Comparison of ENCODE assay signal across 12 mouse cellular contexts in the genomic region with DNA sequence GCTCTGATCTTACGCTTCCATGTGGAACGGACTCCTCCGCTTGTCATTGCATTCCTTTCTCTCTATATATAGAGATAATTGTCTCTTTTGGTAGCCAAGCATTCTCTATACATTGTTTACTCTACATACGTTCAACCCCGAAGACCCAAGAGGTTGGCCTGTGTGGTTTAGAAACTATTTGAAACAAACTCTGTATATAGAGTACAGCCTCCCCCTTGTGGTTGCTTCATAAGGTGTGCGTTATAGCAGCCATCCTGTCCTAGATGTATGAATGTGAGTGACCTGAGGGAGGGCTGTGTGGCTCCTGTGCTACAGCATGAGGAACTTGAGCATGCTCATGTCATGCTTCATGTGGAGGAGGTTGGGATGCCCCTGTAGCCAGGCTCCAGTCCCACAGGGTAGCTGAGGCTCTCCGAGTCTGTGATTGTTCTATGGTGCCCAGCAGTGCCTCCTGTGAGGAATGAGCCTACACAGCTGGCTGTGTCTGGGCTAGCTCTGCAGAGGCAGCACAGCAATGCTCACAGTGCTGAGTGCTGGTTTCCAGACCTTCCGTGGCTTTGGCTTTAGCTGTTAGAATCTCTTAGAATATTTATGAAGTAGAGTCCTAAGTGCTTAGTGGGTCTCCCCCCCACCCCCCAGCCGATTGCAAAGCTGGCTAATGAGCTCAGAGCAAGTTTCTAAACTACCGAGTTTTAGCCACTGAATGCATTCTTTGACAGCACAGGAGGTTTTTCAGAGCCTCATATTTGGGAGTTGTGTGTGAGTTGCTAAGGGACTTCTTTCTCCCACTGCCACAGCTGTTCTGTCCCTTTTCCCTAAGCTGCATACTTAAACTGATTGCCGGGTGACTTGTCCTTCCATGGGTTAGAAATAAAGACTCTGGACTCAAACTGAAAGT.
A peak's percentile ranks its signal among the peaks of the same experiment; 100 is the strongest.
DNase-seq lines count a peak whose midpoint lies in the region; ATAC-seq and TF ChIP-seq lines count a peak whose summit lies in the region.
"Had no signal": no experiment of that assay in that cellular context is flagged by ENCODE, and none has a peak within 500 bp of the region (broad histone marks: within the 10 kb centered on the region; RNA-seq: fewer than 3 reads in every experiment).

No protein-coding gene starts in this region.

- peak; percentile 15 for DNase-seq in embryo, embryonic 11 days
- no peak for DNase-seq in embryo, embryonic 9.5 days (ENCODE audit: extremely low spot score)
- peak; percentile 87 for DNase-seq in midbrain, embryonic 11.5 days (ENCODE audit: low spot score, missing footprints)
- no peak for DNase-seq in midbrain, embryonic 10.5 days (ENCODE audit: low spot score)
- peak; percentile 57 for DNase-seq in hindbrain, postnatal 0 days (ENCODE audit: low spot score)
- peak; percentile 42 for DNase-seq in splenic B cell, adult 2 months (ENCODE audit: low read depth, low spot score)
- no peak for DNase-seq in left cerebral cortex, adult 18-20 months (ENCODE audit: low spot score in 2 of 2)
- no peak for DNase-seq in layer of hippocampus, adult 9-10 months (ENCODE audit: low spot score)
- DNase-seq: adrenal gland, postnatal 10 days; heart, postnatal 10 days; liver had no signal

- peak; percentile 62 for TF ChIP-seq CTCF in hindbrain, postnatal 0 days (IDR thresholded peaks at IDR 0.05; ENCODE audit: low read depth)

- H3K27ac ChIP-seq in midbrain, embryonic 11.5 days (ENCODE audit: low read depth, low read length), result no peak overlapping the region
- no peak overlapping the region for H3K27ac ChIP-seq in midbrain, embryonic 10.5 days (replicated peaks)
- H3K27ac ChIP-seq in hindbrain, postnatal 0 days, result peak overlapping the region; percentile 58
- H3K27ac ChIP-seq: neural tube, embryonic 12.5 days had no signal

- ATAC-seq in midbrain, embryonic 11.5 days (ENCODE audit: low FRiP score), result 0 out of 2 replicates have a peak, but pooled peaks have one; percentile 24
- ATAC-seq in hindbrain, postnatal 0 days, result peak; percentile 75

- no peaks in the 10 kb centered on the region for H3K9me3 ChIP-seq in midbrain, embryonic 11.5 days (ENCODE audit: control insufficient read depth, low read length)
- H3K9me3 ChIP-seq in midbrain, embryonic 10.5 days (replicated peaks), result no peaks in the 10 kb centered on the region
- H3K9me3 ChIP-seq in hindbrain, postnatal 0 days (ENCODE audit: low read length), result no peaks in the 10 kb centered on the region
- H3K9me3 ChIP-seq: neural tube, embryonic 12.5 days had no signal

- no peak overlapping the region for H3K4me3 ChIP-seq in midbrain, embryonic 11.5 days (ENCODE audit: low read depth, low read length)
- H3K4me3 ChIP-seq in midbrain, embryonic 10.5 days, result no peak overlapping the region
- no peak overlapping the region for H3K4me3 ChIP-seq in hindbrain, postnatal 0 days (ENCODE audit: low read length)
- H3K4me3 ChIP-seq: neural tube, embryonic 12.5 days had no signal

- no peaks in the 10 kb centered on the region for H3K4me1 ChIP-seq in midbrain, embryonic 11.5 days (ENCODE audit: control insufficient read depth, insufficient read depth, low read length)
- 0 out of 2 replicates have a peak, but pooled peaks cover 4% of the 10 kb centered on the region for H3K4me1 ChIP-seq in midbrain, embryonic 10.5 days
- no peaks in the 10 kb centered on the region for H3K4me1 ChIP-seq in hindbrain, postnatal 0 days (ENCODE audit: insufficient read depth, low read length)

- WGBS in midbrain, embryonic 11.5 days, result 78% methylated on average over 11 of the region's 11 CpGs
- WGBS in midbrain, embryonic 10.5 days, result 83% methylated on average over 11 of the region's 11 CpGs
- WGBS in hindbrain, postnatal 0 days, result 57% methylated on average over 11 of the region's 11 CpGs

- peaks cover 23% of the 10 kb centered on the region for H3K36me3 ChIP-seq in midbrain, embryonic 11.5 days (ENCODE audit: control insufficient read depth, insufficient read depth, low read length)
- peaks cover 92% of the 10 kb centered on the region for H3K36me3 ChIP-seq in midbrain, embryonic 10.5 days
- H3K36me3 ChIP-seq in hindbrain, postnatal 0 days (ENCODE audit: insufficient read depth, low read length), result peaks cover 28% of the 10 kb centered on the region; the same call in 1 of the 2 replicates
- H3K36me3 ChIP-seq in splenic B cell, adult 2 months (ENCODE audit: control insufficient read depth, insufficient read depth, low read length, poor library complexity, severe bottlenecking), result peaks cover 5% of the 10 kb centered on the region; the same call in 1 of the 2 replicates

- H3K4me2 ChIP-seq in midbrain, embryonic 11.5 days, result no peak overlapping the region
- no peak overlapping the region for H3K4me2 ChIP-seq in hindbrain, postnatal 0 days (ENCODE audit: low read depth, low read length)
- H3K4me2 ChIP-seq: neural tube, embryonic 12.5 days had no signal

- no peaks in the 10 kb centered on the region for H3K27me3 ChIP-seq in midbrain, embryonic 11.5 days (ENCODE audit: control insufficient read depth, insufficient read depth, low read length)
- no peaks in the 10 kb centered on the region for H3K27me3 ChIP-seq in midbrain, embryonic 10.5 days (ENCODE audit: low read depth, poor library complexity, severe bottlenecking)
- H3K27me3 ChIP-seq in hindbrain, postnatal 0 days (ENCODE audit: insufficient read depth, low read length), result no peaks in the 10 kb centered on the region
- no peaks in the 10 kb centered on the region; the same call in 1 of the 2 replicates for H3K27me3 ChIP-seq in splenic B cell, adult 2 months (ENCODE audit: control insufficient read depth, insufficient read depth, low read length, poor library complexity, severe bottlenecking)
- H3K27me3 ChIP-seq: neural tube, embryonic 12.5 days had no signal

- H3K9ac ChIP-seq in midbrain, embryonic 11.5 days (ENCODE audit: low read length), result no peak overlapping the region
- no peak overlapping the region for H3K9ac ChIP-seq in hindbrain, postnatal 0 days (replicated peaks; ENCODE audit: low read length)
- H3K9ac ChIP-seq: neural tube, embryonic 12.5 days had no signal

Comparison
In these comparisons a context has a peak if more than half of its experiments do, and no peak if none do; other contexts are left out.
1. DNase-seq: peak in embryo, embryonic 11 days (single experiment), midbrain, embryonic 11.5 days (single experiment), hindbrain, postnatal 0 days (single experiment) and splenic B cell, adult 2 months (single experiment); none in embryo, embryonic 9.5 days (single experiment), midbrain, embryonic 10.5 days (single experiment), left cerebral cortex, adult 18-20 months (0 of 2) and layer of hippocampus, adult 9-10 months (single experiment).